Mouse (Mus musculus) heart, postnatal 0 days (tissue): ENCODE measurements around the gene Cutc.

Source experiments
- CTCF ChIP-seq: IDR thresholded peaks from 2 replicates; pipeline ENCODE4 v1.5.1; 2016; ENCODE audit warnings: antibody characterized with exemption, control low read depth, low read depth
- EP300 ChIP-seq: IDR thresholded peaks from 2 replicates; pipeline ENCODE4 v1.6.1; 2016; ENCODE audit warnings: antibody characterized with exemption, low read depth

DNA sequence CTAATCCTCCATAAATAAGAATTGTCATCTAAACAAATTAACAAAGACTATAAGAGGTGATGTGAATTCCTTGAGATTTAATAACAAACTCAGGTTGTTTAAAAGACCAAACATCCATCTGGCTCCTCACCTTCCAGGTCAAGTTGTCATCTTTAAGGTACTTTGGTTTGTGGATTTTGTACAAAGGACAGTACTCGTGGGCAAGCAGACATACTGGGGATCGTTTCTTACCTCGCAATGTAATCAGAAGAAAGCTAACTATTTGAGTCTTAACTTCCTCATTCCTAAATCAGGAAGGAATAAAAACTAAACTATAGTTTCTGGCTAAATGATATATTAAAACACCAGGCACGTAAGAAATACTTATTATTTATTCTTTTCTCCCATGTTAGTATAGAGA is 17.8 kb downstream of the Cutc start:
- TF ChIP-seq CTCF (no peak), EP300 (no peak)
